ENCODE assay signal across 11 mouse cellular contexts in the genomic region with DNA sequence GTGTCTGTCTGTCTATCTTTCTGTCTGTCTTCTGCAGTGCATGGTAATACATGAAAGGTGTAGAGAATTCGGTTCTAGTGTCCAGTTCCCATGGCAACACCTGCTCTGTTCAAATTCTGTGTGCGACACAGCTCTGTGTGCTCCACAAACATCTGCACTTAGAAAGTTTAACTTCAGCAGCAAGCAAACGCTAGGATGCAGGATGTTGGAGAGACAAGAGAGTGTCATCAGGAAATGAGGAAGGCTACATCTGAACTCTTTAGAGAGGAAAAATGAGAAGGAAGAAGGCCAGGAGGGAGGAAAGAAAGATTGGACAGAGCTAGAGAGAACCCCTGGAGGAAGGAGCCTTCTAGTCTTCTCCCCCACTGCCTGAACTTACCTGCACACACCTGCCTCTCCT. TPM values are rescaled to one million over a fixed set of nuclear protein-coding genes. Genes with fewer than 3 reads are reported as not detected.
DNase-seq lines count a peak whose midpoint lies in the region; ATAC-seq and TF ChIP-seq lines count a peak whose summit lies in the region.
"Had no signal": no experiment of that assay in that cellular context is flagged by ENCODE, and none has a peak within 500 bp of the region (broad histone marks: within the 10 kb centered on the region; RNA-seq: fewer than 3 reads in every experiment).

No protein-coding gene starts in this region.

- H3K4me1 ChIP-seq in lung, embryonic 15.5 days = peaks cover 71% of the 10 kb centered on the region
- H3K4me1 ChIP-seq in limb, embryonic 12.5 days (replicated peaks) = peaks cover 48% of the 10 kb centered on the region
- H3K4me1 ChIP-seq in small intestine, adult 2 months (ENCODE audit: control insufficient read depth, insufficient read depth, insufficient read length, low read length) = peaks cover 21% of the 10 kb centered on the region

- H3K27me3 ChIP-seq in lung, embryonic 15.5 days = no peaks in the 10 kb centered on the region
- H3K27me3 ChIP-seq in limb, embryonic 12.5 days = no peaks in the 10 kb centered on the region; the same call in 1 of the 2 replicates
- no peaks in the 10 kb centered on the region for H3K27me3 ChIP-seq in small intestine, adult 2 months (ENCODE audit: control insufficient read depth, insufficient read depth, low read length)

- intact Hi-C loops in gastrocnemius, adult 2 months (cut with DNase I) = no loop called here

- no peaks in the 10 kb centered on the region for H3K9me3 ChIP-seq in lung, embryonic 15.5 days
- no peaks in the 10 kb centered on the region for H3K9me3 ChIP-seq in limb, embryonic 12.5 days

- H3K4me3 ChIP-seq in gastrocnemius, adult 2 months = peak overlapping the region; percentile 72
- H3K4me3 ChIP-seq in lung, embryonic 15.5 days = peak overlapping the region; percentile 26
- H3K4me3 ChIP-seq in limb, embryonic 12.5 days (replicated peaks) = no peak overlapping the region
- peak overlapping the region; percentile 50 for H3K4me3 ChIP-seq in small intestine, adult 2 months (ENCODE audit: low read depth, low read length)

- WGBS in lung, embryonic 15.5 days = 23% methylated on average over 3 of the region's 3 CpGs
- WGBS in limb, embryonic 12.5 days = 43% methylated on average over 3 of the region's 3 CpGs
- 12% methylated on average over 3 of the region's 3 CpGs for WGBS in small intestine, adult 2 months

- DNase-seq in gastrocnemius, adult 2 months = no peak
- no peak for DNase-seq in gastrocnemius, postnatal 4 days (ENCODE audit: low spot score in 2 of 2)
- no peak for DNase-seq in lung, postnatal 36 days
- no peak for DNase-seq in ovary, adult 18-20 months (ENCODE audit: low spot score)
- no peak for DNase-seq in layer of hippocampus, postnatal 10 days (ENCODE audit: low spot score in 2 of 2)
- DNase-seq: B cell, adult 2 months; cerebellum, adult 11-12 months had no signal

- TF ChIP-seq POLR2A in small intestine, adult 2 months (IDR thresholded peaks at IDR 0.05; ENCODE audit: low read depth, low read length) = no peak

- 0 out of 2 replicates have a peak, but pooled peaks have one; percentile 19 for ATAC-seq in lung, embryonic 15.5 days (ENCODE audit: borderline replicate concordance, extremely low read depth, low FRiP score, low TSS enrichment)
- ATAC-seq in limb, embryonic 12.5 days (ENCODE audit: insufficient number of reproducible peaks, insufficient read depth, low FRiP score, low TSS enrichment, low read depth) = no peak; the same call in 1 of the 2 replicates

- no peak for TF ChIP-seq CTCF in gastrocnemius, adult 2 months (IDR thresholded peaks at IDR 0.05)
- TF ChIP-seq CTCF in small intestine, adult 2 months (IDR thresholded peaks at IDR 0.05; ENCODE audit: extremely low read depth, insufficient read length, insufficient replicate concordance, low read depth, low read length) = no peak

- H3K9ac ChIP-seq in lung, embryonic 15.5 days = peak overlapping the region; percentile 23; the same call in 1 of the 2 replicates
- no peak overlapping the region for H3K9ac ChIP-seq in limb, embryonic 12.5 days (replicated peaks)

- no peaks in the 10 kb centered on the region for H3K36me3 ChIP-seq in lung, embryonic 15.5 days
- no peaks in the 10 kb centered on the region for H3K36me3 ChIP-seq in limb, embryonic 12.5 days
- no peaks in the 10 kb centered on the region for H3K36me3 ChIP-seq in small intestine, adult 2 months (ENCODE audit: control insufficient read depth, insufficient read depth, low read length)

- H3K4me2 ChIP-seq in lung, embryonic 15.5 days = peak overlapping the region; percentile 49
- peak overlapping the region; percentile 35 for H3K4me2 ChIP-seq in limb, embryonic 12.5 days

- peak overlapping the region; percentile 87 for H3K27ac ChIP-seq in gastrocnemius, adult 2 months
- peak overlapping the region; percentile 95 for H3K27ac ChIP-seq in lung, embryonic 15.5 days
- peak overlapping the region; percentile 77; the same call in 1 of the 2 replicates for H3K27ac ChIP-seq in limb, embryonic 12.5 days
- H3K27ac ChIP-seq in small intestine, adult 2 months (ENCODE audit: insufficient read depth, low read depth, low read length) = peak overlapping the region; percentile 82

RNA-seq across cellular contexts. Expression of gene Prelp, which starts 0.3 kb away (rescaled TPM):
- total RNA-seq in gastrocnemius, adult 2 months (2021) = 10 to 100 TPM; 19.5 to 66.5 TPM
- 10 to 100 TPM; 25.2 to 27.4 TPM for total RNA-seq in gastrocnemius, postnatal 4 days (2021)
- polyA plus RNA-seq in lung, embryonic 15.5 days (2015; fragmentation: Nextera tagmentation; extraction: Ambion mirVana) = 17.1 and 19.6 TPM in 2 replicates
- 2.0 and 3.2 TPM in 2 replicates for polyA plus RNA-seq in limb, embryonic 12.5 days (2016; fragmentation: Nextera tagmentation; extraction: Ambion mirVana)
- polyA plus RNA-seq in small intestine, adult 2 months (2012; rRNA removed) = 11.4 and 14.2 TPM in 2 replicates
- 1 to 10 TPM; 4.1 to 4.6 TPM for total RNA-seq in layer of hippocampus, postnatal 10 days (2021)
- total RNA-seq: monocyte, adult 5-6 weeks had no signal

RNA-seq across cellular contexts. Expression of gene Optc, which starts 13.1 kb away (rescaled TPM):
- under 1 TPM in 1 of 2 experiments, not detected in 1; 0.13 TPM for total RNA-seq in gastrocnemius, adult 2 months (2021)
- under 1 TPM; 0.22 to 0.49 TPM for total RNA-seq in gastrocnemius, postnatal 4 days (2021)
- 0.67 and 0.81 TPM in 2 replicates for polyA plus RNA-seq in lung, embryonic 15.5 days (2015; fragmentation: Nextera tagmentation; extraction: Ambion mirVana)
- polyA plus RNA-seq in limb, embryonic 12.5 days (2016; fragmentation: Nextera tagmentation; extraction: Ambion mirVana) = 0.27 and 0.41 TPM in 2 replicates
- 5.0 and 8.3 TPM in 2 replicates for polyA plus RNA-seq in small intestine, adult 2 months (2012; rRNA removed)
- 1 to 10 TPM in 1 of 2 experiments, under 1 TPM in 1; 0.94 to 1.1 TPM for total RNA-seq in layer of hippocampus, postnatal 10 days (2021)
- total RNA-seq: monocyte, adult 5-6 weeks had no signal
